Mouse (Mus musculus): ENCODE data around the gene Gm40193. TPM values are rescaled to one million over a fixed set of nuclear protein-coding genes. Genes with fewer than 3 reads are reported as not detected.
A peak's percentile ranks its signal among the peaks of the same experiment; 100 is the strongest.
"Not testable (repeated sequence)": the region's sequence is repeated elsewhere in the genome, so short reads cannot be mapped to it uniquely, and the experiment has no call there.

Gm40193 gene
- polyA plus RNA-seq, 1 experiment, result not detected

DNA sequence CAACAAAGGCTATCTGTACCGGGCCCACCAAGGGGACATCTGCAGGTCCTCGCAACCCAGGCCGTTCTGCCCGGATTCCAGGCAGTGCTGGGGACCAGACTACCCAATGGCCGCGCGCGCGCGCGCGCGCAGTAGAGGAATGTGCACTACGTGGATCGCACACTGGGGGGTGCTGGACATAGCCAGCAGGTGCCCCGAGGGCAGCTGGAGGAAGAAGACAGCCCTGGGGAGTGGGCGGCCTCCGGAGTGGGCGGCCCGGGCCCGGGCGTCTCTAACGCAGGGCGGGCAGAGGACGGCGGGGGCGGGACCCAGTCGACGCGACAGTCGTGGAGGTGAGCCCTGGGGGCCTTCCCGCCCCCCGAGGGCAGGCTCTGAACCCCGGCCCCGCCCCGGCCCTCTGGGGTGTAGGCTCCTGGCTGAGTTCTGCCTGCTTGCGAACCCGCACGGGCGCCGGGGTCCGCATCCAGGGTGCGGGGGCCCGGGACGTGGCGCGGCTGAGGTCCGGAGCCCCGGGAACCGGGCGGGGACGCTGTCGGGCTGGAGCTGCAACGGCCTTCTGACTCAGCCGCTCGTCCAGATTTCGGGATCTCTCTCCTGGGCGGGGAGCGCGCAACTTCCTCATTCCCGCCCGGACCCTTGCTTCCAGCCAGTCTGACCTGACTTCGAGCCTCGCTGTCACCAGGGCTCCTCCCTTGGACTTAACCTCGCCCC is 7.3 kb upstream of the Gm40193 start, which contains the start of gene Pld2:
Gene Pld2 (plus strand): TSS at position 188 of the 711 bp plus-strand sequence.
- TF ChIP-seq POLR2A (IDR thresholded peaks at IDR 0.05; ENCODE audit: borderline replicate concordance, extremely low read depth, insufficient read depth, insufficient read length, poor library complexity, severe bottlenecking), result no peak
- TF ChIP-seq CTCF (IDR thresholded peaks at IDR 0.05; ENCODE audit: borderline replicate concordance, extremely low read depth, insufficient read depth, insufficient read length), result peak; percentile 64
- DNase-seq (ENCODE audit: low read depth), result peak; percentile 80

- TF ChIP-seq CTCF (IDR thresholded peaks at IDR 0.05; ENCODE audit: borderline replicate concordance, extremely low read depth, insufficient read depth, insufficient read length), result no peak
- TF ChIP-seq POLR2A (IDR thresholded peaks at IDR 0.05; ENCODE audit: borderline replicate concordance, extremely low read depth, insufficient read depth, insufficient read length, poor library complexity, severe bottlenecking), result no peak
- no peak for DNase-seq (ENCODE audit: low read depth)
Observed at GRCm38 (mm10) chr11:70539423-70539822, 6.7 kb upstream of the Gm40193 start.

- DNase-seq (ENCODE audit: low read depth), result not testable (repeated sequence)
Observed at GRCm38 (mm10) chr11:70531065-70531464, 1.7 kb downstream of the Gm40193 start.

DNA sequence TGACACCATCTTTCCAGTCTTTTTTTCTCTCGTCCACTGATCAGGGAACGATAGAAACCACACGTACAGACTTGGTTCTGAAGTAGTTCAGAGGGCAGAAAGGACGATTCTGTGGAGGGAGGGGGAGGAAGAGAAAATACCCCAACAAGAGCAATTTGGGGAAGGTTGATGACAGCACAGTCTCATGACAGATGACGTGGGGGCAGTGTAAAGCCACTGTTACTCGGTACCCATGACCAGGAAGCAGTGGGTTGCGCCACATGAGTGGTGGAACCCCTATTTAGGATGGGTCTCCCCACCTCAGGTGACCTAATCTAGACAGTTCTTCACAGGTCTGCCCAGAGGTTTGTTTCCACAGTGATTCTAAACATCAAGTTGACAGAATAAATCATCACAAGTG is 4.1 kb downstream of the Gm40193 start:
- TF ChIP-seq POLR2A (IDR thresholded peaks at IDR 0.05; ENCODE audit: borderline replicate concordance, extremely low read depth, insufficient read depth, insufficient read length, poor library complexity, severe bottlenecking) (no peak), CTCF (IDR thresholded peaks at IDR 0.05; ENCODE audit: borderline replicate concordance, extremely low read depth, insufficient read depth, insufficient read length) (no peak)
- no peak for DNase-seq (ENCODE audit: low read depth)

GRCm38 (mm10) chr11:70526211-70526610 is 6.5 kb downstream of the Gm40193 start:
- TF ChIP-seq POLR2A (IDR thresholded peaks at IDR 0.05; ENCODE audit: borderline replicate concordance, extremely low read depth, insufficient read depth, insufficient read length, poor library complexity, severe bottlenecking) (no peak), CTCF (IDR thresholded peaks at IDR 0.05; ENCODE audit: borderline replicate concordance, extremely low read depth, insufficient read depth, insufficient read length) (no peak)
- no peak for DNase-seq (ENCODE audit: low read depth)

DNA sequence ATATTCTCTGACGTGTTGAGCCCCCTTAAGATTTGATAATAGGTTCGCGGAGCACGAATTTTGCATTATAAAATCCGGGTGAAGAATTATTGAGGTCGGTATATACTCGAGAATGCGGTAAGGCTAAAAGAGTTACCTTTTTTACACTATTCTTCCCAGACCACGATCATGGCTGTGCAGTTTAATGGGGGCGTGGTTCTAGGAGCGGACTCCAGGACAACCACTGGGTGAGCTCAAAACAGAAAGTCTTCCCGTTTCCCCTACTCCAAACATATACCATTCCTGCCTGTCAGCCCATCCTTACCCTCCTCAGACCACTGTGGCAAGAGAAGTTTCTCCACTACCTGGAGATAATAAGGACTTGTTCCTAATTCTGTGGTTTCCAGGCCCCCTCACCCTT is 7.0 kb downstream of the Gm40193 start:
- no peak for TF ChIP-seq CTCF (IDR thresholded peaks at IDR 0.05; ENCODE audit: borderline replicate concordance, extremely low read depth, insufficient read depth, insufficient read length)
- no peak for TF ChIP-seq POLR2A (IDR thresholded peaks at IDR 0.05; ENCODE audit: borderline replicate concordance, extremely low read depth, insufficient read depth, insufficient read length, poor library complexity, severe bottlenecking)
- DNase-seq (ENCODE audit: low read depth), result no peak

DNA sequence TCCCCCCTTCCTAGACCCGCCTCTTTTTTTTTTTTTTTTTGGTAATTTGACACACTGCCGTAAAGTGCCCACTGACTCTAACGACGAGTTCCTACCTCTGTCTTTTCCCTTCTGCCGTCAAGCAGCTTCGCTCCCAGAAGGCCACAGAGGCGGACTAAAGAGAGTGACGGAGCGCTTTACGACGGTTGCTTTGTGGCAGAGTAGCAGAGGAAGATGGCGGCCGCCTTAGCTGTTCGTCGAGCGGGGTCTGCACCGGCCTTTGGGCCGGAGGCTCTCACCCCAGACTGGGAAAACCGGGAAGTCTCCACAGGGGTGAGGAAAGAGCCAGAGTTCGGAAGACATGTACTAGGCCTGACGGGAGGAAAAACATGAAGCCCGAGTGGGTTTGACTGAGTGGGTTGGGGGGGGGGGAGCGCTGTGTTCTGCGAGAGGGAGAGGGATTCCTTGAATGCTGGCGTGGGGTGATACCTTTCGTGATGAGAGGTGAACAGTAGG is 7.5 kb downstream of the Gm40193 start, which contains the start of gene Psmb6:
Gene Psmb6 (plus strand): TSS at position 184 of the 495 bp plus-strand sequence.
- peak; percentile 99 for DNase-seq (ENCODE audit: low read depth)
- TF ChIP-seq CTCF (IDR thresholded peaks at IDR 0.05; ENCODE audit: borderline replicate concordance, extremely low read depth, insufficient read depth, insufficient read length) (no peak), POLR2A (IDR thresholded peaks at IDR 0.05; ENCODE audit: borderline replicate concordance, extremely low read depth, insufficient read depth, insufficient read length, poor library complexity, severe bottlenecking) (peak; percentile 82; the same call in 1 of the 2 replicates)

DNA sequence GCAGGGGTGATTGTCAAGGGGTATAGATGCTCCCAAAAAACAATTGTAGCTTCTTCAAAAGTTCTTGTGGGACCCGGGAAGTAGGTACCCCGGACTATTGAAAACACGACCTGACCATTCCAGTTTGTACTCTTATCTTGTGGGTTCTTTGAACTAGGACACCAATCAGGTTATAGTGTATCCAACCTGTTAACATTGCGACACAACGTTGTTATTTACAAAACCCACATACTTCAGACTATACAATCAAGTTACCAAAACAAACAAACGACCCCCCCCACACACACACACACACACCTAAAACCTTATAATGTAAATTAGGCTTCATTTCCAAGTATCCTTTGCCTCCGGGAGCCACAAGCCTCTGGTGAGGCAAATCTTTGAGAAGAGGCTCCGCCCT is 8.0 kb downstream of the Gm40193 start:
- no peak for DNase-seq (ENCODE audit: low read depth)
- TF ChIP-seq POLR2A (IDR thresholded peaks at IDR 0.05; ENCODE audit: borderline replicate concordance, extremely low read depth, insufficient read depth, insufficient read length, poor library complexity, severe bottlenecking) (no peak), CTCF (IDR thresholded peaks at IDR 0.05; ENCODE audit: borderline replicate concordance, extremely low read depth, insufficient read depth, insufficient read length) (no peak)

- DNase-seq (ENCODE audit: low read depth), result not testable (repeated sequence)
Observed at GRCm38 (mm10) chr11:70523306-70523989, 9.3 kb downstream of the Gm40193 start.

- DNase-seq (ENCODE audit: low read depth), result peak; percentile 29
- TF ChIP-seq POLR2A (IDR thresholded peaks at IDR 0.05; ENCODE audit: borderline replicate concordance, extremely low read depth, insufficient read depth, insufficient read length, poor library complexity, severe bottlenecking) (no peak), CTCF (IDR thresholded peaks at IDR 0.05; ENCODE audit: borderline replicate concordance, extremely low read depth, insufficient read depth, insufficient read length) (peak; percentile 15; the same call in 1 of the 2 replicates)
Observed at GRCm38 (mm10) chr11:70520178-70520769, 12.5 kb downstream of the Gm40193 start.

- DNase-seq (ENCODE audit: low read depth), result no peak
- TF ChIP-seq POLR2A (IDR thresholded peaks at IDR 0.05; ENCODE audit: borderline replicate concordance, extremely low read depth, insufficient read depth, insufficient read length, poor library complexity, severe bottlenecking) (no peak), CTCF (IDR thresholded peaks at IDR 0.05; ENCODE audit: borderline replicate concordance, extremely low read depth, insufficient read depth, insufficient read length) (no peak)
Observed at GRCm38 (mm10) chr11:70518923-70519322, 13.8 kb downstream of the Gm40193 start, which contains the start of gene Gltpd2. Gene Gltpd2, plus strand, starts transcription at chr11:70519196.
